Mouse (Mus musculus): ENCODE results near the gene Otulin. TPM values are rescaled to one million over a fixed set of nuclear protein-coding genes. Genes with fewer than 3 reads are reported as not detected.

Gene Otulin
- total and polyA plus RNA-seq, 2 experiments from 2014 or later: 15.9 to 25.4 TPM

DNA sequence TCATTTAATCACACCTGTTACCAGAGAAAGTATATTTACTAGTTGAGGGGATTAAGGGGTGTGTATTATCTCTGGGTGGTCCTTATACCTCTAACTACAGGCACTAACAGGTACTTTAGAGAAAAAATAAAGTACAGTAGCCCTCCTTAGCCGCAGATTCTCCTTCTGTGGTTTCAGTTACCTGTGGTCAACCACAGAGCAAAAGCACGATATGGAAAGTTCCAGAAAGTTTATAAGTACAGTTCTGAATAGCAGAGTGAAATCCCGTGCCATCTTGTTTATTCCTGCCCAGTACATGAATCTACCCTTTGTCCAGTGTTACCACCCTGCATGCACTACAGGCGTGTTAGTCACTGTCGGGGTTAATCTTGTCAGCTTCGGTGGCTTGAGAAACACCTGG, 51.6 kb downstream of the Otulin start:
- no peak overlapping the region for H3K9ac ChIP-seq (replicated peaks; ENCODE audit: low read length)
- 96% methylated on average over 6 of the region's 6 CpGs for WGBS
- peaks cover 6% of the 10 kb centered on the region; the same call in 1 of the 2 replicates for H3K36me3 ChIP-seq (ENCODE audit: insufficient read depth, low read length)
- no peak overlapping the region for H3K4me3 ChIP-seq (ENCODE audit: low read length)
- ATAC-seq (no peak), DNase-seq (ENCODE audit: low spot score) (no peak)
- peaks cover 8% of the 10 kb centered on the region for H3K4me1 ChIP-seq (ENCODE audit: insufficient read depth, low read length)
- no peaks in the 10 kb centered on the region for H3K27me3 ChIP-seq (ENCODE audit: insufficient read depth, low read length)
- H3K9me3 ChIP-seq (ENCODE audit: low read length): no peaks in the 10 kb centered on the region
- H3K4me2 ChIP-seq (ENCODE audit: low read depth, low read length): no peak overlapping the region
- no peak for TF ChIP-seq CTCF (IDR thresholded peaks at IDR 0.05; ENCODE audit: low read depth)
- H3K27ac ChIP-seq: no peak overlapping the region

- TF ChIP-seq CTCF (IDR thresholded peaks at IDR 0.05; ENCODE audit: low read depth): no peak
- H3K27me3 ChIP-seq (ENCODE audit: insufficient read depth, low read length): no peaks in the 10 kb centered on the region
- no peak overlapping the region for H3K9ac ChIP-seq (replicated peaks; ENCODE audit: low read length)
- WGBS: 81% methylated on average over 16 of the region's 16 CpGs
- no peak overlapping the region for H3K4me3 ChIP-seq (ENCODE audit: low read length)
- peaks cover 8% of the 10 kb centered on the region; the same call in 1 of the 2 replicates for H3K36me3 ChIP-seq (ENCODE audit: insufficient read depth, low read length)
- peaks cover 8% of the 10 kb centered on the region for H3K4me1 ChIP-seq (ENCODE audit: insufficient read depth, low read length)
- no peaks in the 10 kb centered on the region for H3K9me3 ChIP-seq (ENCODE audit: low read length)
- no peak overlapping the region for H3K4me2 ChIP-seq (ENCODE audit: low read depth, low read length)
- ATAC-seq: no peak
- no peak overlapping the region for H3K27ac ChIP-seq
- no peak for DNase-seq (ENCODE audit: low spot score)
Observed at GRCm38 (mm10) chr15:27577915-27578780, 52.3 kb downstream of the Otulin start.

GRCm38 (mm10) chr15:27576886-27577285, 53.6 kb downstream of the Otulin start:
- no peak overlapping the region for H3K4me3 ChIP-seq (ENCODE audit: low read length)
- no peaks in the 10 kb centered on the region for H3K9me3 ChIP-seq (ENCODE audit: low read length)
- 87% methylated on average over 1 of the region's 1 CpGs for WGBS
- no peak for DNase-seq (ENCODE audit: low spot score)
- TF ChIP-seq CTCF (IDR thresholded peaks at IDR 0.05; ENCODE audit: low read depth): no peak
- ATAC-seq: no peak
- H3K27ac ChIP-seq: no peak overlapping the region
- no peaks in the 10 kb centered on the region for H3K27me3 ChIP-seq (ENCODE audit: insufficient read depth, low read length)
- H3K9ac ChIP-seq (replicated peaks; ENCODE audit: low read length): no peak overlapping the region
- no peak overlapping the region for H3K4me2 ChIP-seq (ENCODE audit: low read depth, low read length)
- H3K36me3 ChIP-seq (ENCODE audit: insufficient read depth, low read length): peaks cover 11% of the 10 kb centered on the region; the same call in 1 of the 2 replicates
- H3K4me1 ChIP-seq (ENCODE audit: insufficient read depth, low read length): peaks cover 8% of the 10 kb centered on the region

GRCm38 (mm10) chr15:27575932-27576331, 54.6 kb downstream of the Otulin start:
- Histone ChIP-seq H3K36me3 (ENCODE audit: insufficient read depth, low read length) (peaks cover 12% of the 10 kb centered on the region; the same call in 1 of the 2 replicates), H3K9ac (replicated peaks; ENCODE audit: low read length) (no peak overlapping the region), H3K4me3 (ENCODE audit: low read length) (no peak overlapping the region), H3K27me3 (ENCODE audit: insufficient read depth, low read length) (no peaks in the 10 kb centered on the region), H3K4me2 (ENCODE audit: low read depth, low read length) (no peak overlapping the region), H3K27ac (no peak overlapping the region), H3K4me1 (ENCODE audit: insufficient read depth, low read length) (peaks cover 5% of the 10 kb centered on the region), H3K9me3 (ENCODE audit: low read length) (no peaks in the 10 kb centered on the region)
- ATAC-seq: no peak
- TF ChIP-seq CTCF (IDR thresholded peaks at IDR 0.05; ENCODE audit: low read depth): no peak
- WGBS: 50% methylated on average over 3 of the region's 3 CpGs
- peak; percentile 54 for DNase-seq (ENCODE audit: low spot score)

- Histone ChIP-seq H3K9me3 (ENCODE audit: low read length) (no peaks in the 10 kb centered on the region), H3K27me3 (ENCODE audit: insufficient read depth, low read length) (no peaks in the 10 kb centered on the region), H3K9ac (replicated peaks; ENCODE audit: low read length) (no peak overlapping the region), H3K4me2 (ENCODE audit: low read depth, low read length) (no peak overlapping the region), H3K4me1 (ENCODE audit: insufficient read depth, low read length) (peaks cover 5% of the 10 kb centered on the region; the same call in 1 of the 2 replicates), H3K27ac (no peak overlapping the region), H3K36me3 (ENCODE audit: insufficient read depth, low read length) (peaks cover 12% of the 10 kb centered on the region; the same call in 1 of the 2 replicates), H3K4me3 (ENCODE audit: low read length) (no peak overlapping the region)
- TF ChIP-seq CTCF (IDR thresholded peaks at IDR 0.05; ENCODE audit: low read depth): no peak
- ATAC-seq (peak; percentile 66), DNase-seq (ENCODE audit: low spot score) (peak; percentile 74)
- 53% methylated on average over 8 of the region's 8 CpGs for WGBS
Observed at GRCm38 (mm10) chr15:27574992-27575781, 55.3 kb downstream of the Otulin start.

DNA sequence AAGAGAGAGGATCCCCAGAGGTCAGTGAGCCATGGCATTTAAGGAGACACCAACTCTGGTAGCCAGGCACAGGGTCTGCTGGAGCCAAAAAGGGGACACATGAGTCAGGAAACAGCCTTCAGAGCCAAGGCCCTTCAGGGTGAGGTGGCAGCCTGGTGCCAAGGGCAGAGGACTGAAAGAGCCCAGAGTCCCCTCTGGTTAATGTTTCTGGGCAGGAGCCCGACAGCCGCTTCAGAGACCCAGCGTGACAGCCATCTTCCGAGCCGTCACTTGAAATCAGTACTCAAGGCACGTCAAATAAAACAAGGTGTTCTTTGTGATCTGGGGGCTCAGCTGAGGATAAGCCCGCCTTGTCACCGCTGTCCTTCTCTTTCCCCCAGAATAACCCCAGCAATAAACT, 59.3 kb downstream of the Otulin start:
- Histone ChIP-seq H3K36me3 (ENCODE audit: insufficient read depth, low read length) (peaks cover 26% of the 10 kb centered on the region; the same call in 1 of the 2 replicates), H3K4me3 (ENCODE audit: low read length) (no peak overlapping the region), H3K4me1 (ENCODE audit: insufficient read depth, low read length) (peaks cover 3% of the 10 kb centered on the region; the same call in 1 of the 2 replicates), H3K4me2 (ENCODE audit: low read depth, low read length) (no peak overlapping the region), H3K27ac (no peak overlapping the region), H3K27me3 (ENCODE audit: insufficient read depth, low read length) (no peaks in the 10 kb centered on the region), H3K9ac (replicated peaks; ENCODE audit: low read length) (no peak overlapping the region), H3K9me3 (ENCODE audit: low read length) (no peaks in the 10 kb centered on the region)
- DNase-seq (ENCODE audit: low spot score) (peak; percentile 49), ATAC-seq (peak; percentile 58)
- WGBS: 74% methylated on average over 8 of the region's 8 CpGs
- TF ChIP-seq CTCF (IDR thresholded peaks at IDR 0.05; ENCODE audit: low read depth): no peak
